Mouse (Mus musculus): ENCODE measurements around the gene Rad23a. TPM values are rescaled to one million over a fixed set of nuclear protein-coding genes. Genes with fewer than 3 reads are reported as not detected.
A peak's percentile ranks its signal among the peaks of the same experiment; 100 is the strongest.

Rad23a gene
- total and polyA plus RNA-seq, 3 experiments = 62.6 to 155 TPM; not detected in 1

DNA sequence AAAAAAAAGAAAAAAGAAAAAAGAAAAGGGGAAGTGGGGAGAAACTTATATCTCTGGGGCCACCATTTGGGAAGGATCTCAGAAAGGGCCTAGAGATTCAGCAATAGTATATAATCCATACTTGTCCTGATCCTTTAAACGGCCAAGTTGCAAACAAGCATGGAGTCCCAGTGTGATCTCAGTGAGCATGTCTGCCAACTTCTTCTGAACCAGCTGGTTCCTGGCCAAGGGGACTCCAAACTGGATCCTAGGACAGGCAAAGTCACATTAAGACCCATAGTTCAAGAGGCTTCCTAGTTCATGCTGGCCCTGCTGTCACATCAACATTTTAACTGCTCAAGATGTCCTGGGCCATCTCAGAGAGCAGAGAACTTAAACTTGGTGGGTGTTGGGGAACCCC lies 48.7 kb upstream of the Rad23a start:
- Histone ChIP-seq H3K27ac (ENCODE audit: control insufficient read depth, low read depth, low read length) (no peak overlapping the region), H3K4me3 (ENCODE audit: control insufficient read depth in 1 of 2, insufficient read depth in 1 of 2, low read depth in 2 of 2, low read length in 2 of 2) (no peak overlapping the region), H3K79me2 (ENCODE audit: control insufficient read depth, insufficient read depth, low read length, poor library complexity) (peaks cover 4% of the 10 kb centered on the region; the same call in 1 of the 2 replicates), H3K27me3 (ENCODE audit: control insufficient read depth in 1 of 2, insufficient read depth in 2 of 2, low read length in 2 of 2) (no peaks in the 10 kb centered on the region), H3K9me3 (replicated peaks; ENCODE audit: insufficient read depth, low read length) (no peaks in the 10 kb centered on the region), H3K36me3 (ENCODE audit: control insufficient read depth in 1 of 2, insufficient read depth in 2 of 2, low read length in 2 of 2) (peaks cover 4 to 8% of the 10 kb centered on the region in 2 experiments), H3K4me1 (ENCODE audit: control insufficient read depth in 1 of 2, insufficient read depth in 2 of 2, low read length in 2 of 2) (peaks cover 0 to 15% of the 10 kb centered on the region in 2 experiments; a peak in 3 of 4 replicates), H3K9ac (ENCODE audit: control insufficient read depth, low read depth, low read length, poor library complexity, severe bottlenecking) (no peak overlapping the region)
- TF ChIP-seq ZNF384 (IDR thresholded peaks at IDR 0.05; ENCODE audit: low read depth, low read length) (no peak), POLR2AphosphoS2 (IDR thresholded peaks at IDR 0.05; ENCODE audit: low read length) (no peak), NRF1 (IDR thresholded peaks at IDR 0.05; ENCODE audit: insufficient read depth, low read depth, low read length, poor library complexity, severe bottlenecking) (no peak), SIN3A (IDR thresholded peaks at IDR 0.05; ENCODE audit: low read length) (no peak), MEF2A (IDR thresholded peaks at IDR 0.05; ENCODE audit: extremely low read depth, insufficient replicate concordance, low read depth, low read length, poor library complexity, severe bottlenecking) (no peak), MXI1 (IDR thresholded peaks at IDR 0.05; ENCODE audit: low read depth, low read length) (no peak), MAFK (IDR thresholded peaks at IDR 0.05; ENCODE audit: borderline replicate concordance, low read depth, low read length) (no peak), SMC3 (IDR thresholded peaks at IDR 0.05; ENCODE audit: low read depth, low read length) (no peak), MYB (IDR thresholded peaks at IDR 0.05; ENCODE audit: low read depth, low read length) (no peak), BHLHE40 (IDR thresholded peaks at IDR 0.05; ENCODE audit: borderline replicate concordance, low read depth, low read length) (no peak), RCOR1 (IDR thresholded peaks at IDR 0.05; ENCODE audit: low read depth, low read length) (no peak), TCF12 (IDR thresholded peaks at IDR 0.05; ENCODE audit: low read depth, low read length) (no peak), GABPA (IDR thresholded peaks at IDR 0.05; ENCODE audit: low read depth, low read length) (no peak)
- peak; percentile 34 for DNase-seq (ENCODE audit: low read depth, low spot score)

GRCm38 (mm10) chr8:84888280-84888679 lies 47.8 kb upstream of the Rad23a start:
- no peak overlapping the region for H3K27ac ChIP-seq (ENCODE audit: control insufficient read depth, low read depth, low read length)
- no peak overlapping the region for H3K9ac ChIP-seq (ENCODE audit: control insufficient read depth, low read depth, low read length, poor library complexity, severe bottlenecking)
- no peaks in the 10 kb centered on the region for H3K27me3 ChIP-seq (ENCODE audit: control insufficient read depth in 1 of 2, insufficient read depth in 2 of 2, low read length in 2 of 2)
- no peak for TF ChIP-seq MAZ (IDR thresholded peaks at IDR 0.05; ENCODE audit: low read depth, low read length)
- no peak for TF ChIP-seq MAX (IDR thresholded peaks at IDR 0.05; ENCODE audit: low read length)
- peaks cover 7 to 8% of the 10 kb centered on the region in 2 experiments for H3K36me3 ChIP-seq (ENCODE audit: control insufficient read depth in 1 of 2, insufficient read depth in 2 of 2, low read length in 2 of 2)
- peaks cover 2% of the 10 kb centered on the region; the same call in 1 of the 2 replicates for H3K79me2 ChIP-seq (ENCODE audit: control insufficient read depth, insufficient read depth, low read length, poor library complexity)
- H3K4me1 ChIP-seq (ENCODE audit: control insufficient read depth in 1 of 2, insufficient read depth in 2 of 2, low read length in 2 of 2) = peaks cover 0 to 15% of the 10 kb centered on the region in 2 experiments; a peak in 3 of 4 replicates
- no peaks in the 10 kb centered on the region for H3K9me3 ChIP-seq (replicated peaks; ENCODE audit: insufficient read depth, low read length)
- DNase-seq (ENCODE audit: low read depth, low spot score) = no peak
- no peak overlapping the region for H3K4me3 ChIP-seq (ENCODE audit: control insufficient read depth in 1 of 2, insufficient read depth in 1 of 2, low read depth in 2 of 2, low read length in 2 of 2)
